7 mouse cellular contexts compared by ENCODE assay signal in the genomic region with DNA sequence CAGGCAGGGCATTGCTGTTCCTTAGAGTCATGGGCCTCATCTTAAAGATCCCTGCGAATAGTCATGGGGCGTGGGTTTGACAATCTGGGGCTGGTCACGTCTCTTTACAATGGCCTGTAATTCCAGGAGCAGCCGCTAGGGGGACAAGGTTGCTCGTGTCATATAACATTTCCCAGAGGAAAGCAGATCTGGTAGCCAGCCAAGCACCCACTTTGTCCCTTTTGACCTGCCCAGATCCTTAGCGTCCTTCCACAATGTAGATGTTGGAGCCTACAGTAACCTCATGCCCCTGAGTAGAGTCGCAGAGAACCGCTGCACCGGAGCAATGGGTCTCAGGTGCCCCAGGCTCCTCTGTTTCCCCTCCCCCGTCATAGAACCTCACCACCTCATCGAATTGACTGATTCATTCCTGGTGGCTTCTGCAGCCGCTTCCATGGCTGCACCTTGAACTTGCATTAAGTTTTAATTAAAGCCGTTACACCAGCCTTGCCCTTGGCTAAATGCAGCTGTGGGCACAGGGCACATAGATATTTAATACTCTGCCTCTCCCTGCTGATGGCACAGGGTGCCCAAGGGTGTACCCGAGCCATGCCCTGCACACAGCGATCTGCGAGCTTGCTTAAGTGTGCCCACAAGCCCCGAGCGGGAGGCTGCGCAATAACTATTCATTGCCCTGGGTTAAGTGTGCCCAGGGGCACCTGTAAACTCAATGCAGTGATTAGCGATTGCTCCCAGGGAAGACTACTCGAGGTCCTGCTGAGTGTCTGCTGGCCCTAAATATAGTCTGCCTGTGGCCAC. TPM values are rescaled to one million over a fixed set of nuclear protein-coding genes. Genes with fewer than 3 reads are reported as not detected.
DNase-seq lines count a peak whose midpoint lies in the region; ATAC-seq and TF ChIP-seq lines count a peak whose summit lies in the region.

No protein-coding gene starts in this region.

- TF ChIP-seq CTCF in left cerebral cortex, adult 2 months (IDR thresholded peaks at IDR 0.05): peak; percentile 88

- peak; percentile 41; the same call in 1 of the 2 replicates for ATAC-seq in hindbrain, embryonic 16.5 days

- no peak overlapping the region for H3K9ac ChIP-seq in hindbrain, embryonic 16.5 days (ENCODE audit: low read depth, low read length)

- H3K27me3 ChIP-seq in hindbrain, embryonic 16.5 days (replicated peaks; ENCODE audit: control insufficient read depth, insufficient read depth, low read length): no peaks in the 10 kb centered on the region
- peaks cover 62% of the 10 kb centered on the region for H3K27me3 ChIP-seq in megakaryocyte, embryonic 14.5 days (replicated peaks)

- H3K4me1 ChIP-seq in hindbrain, embryonic 16.5 days (ENCODE audit: control insufficient read depth, insufficient read depth, low read depth, low read length): peaks cover 4% of the 10 kb centered on the region; the same call in 1 of the 2 replicates
- peaks cover 19% of the 10 kb centered on the region for H3K4me1 ChIP-seq in megakaryocyte, embryonic 14.5 days

- H3K27ac ChIP-seq in hindbrain, embryonic 16.5 days (ENCODE audit: low read depth, low read length): no peak overlapping the region
- no peak overlapping the region for H3K27ac ChIP-seq in left cerebral cortex, adult 2 months

- DNase-seq in adrenal gland, adult 2 months: peak; percentile 76
- peak; percentile 47 for DNase-seq in cerebellum, adult 9-11 months
- DNase-seq in frontal cortex, postnatal 25 days (ENCODE audit: low spot score in 2 of 2): peak; percentile 57 to 65
- DNase-seq in left cerebral cortex, adult 2 months (ENCODE audit: extremely low spot score in 1 of 2, low spot score in 2 of 2): peak; percentile 42 to 49
- DNase-seq in right cerebral cortex, postnatal 4 days: peak; percentile 73

- H3K4me3 ChIP-seq in hindbrain, embryonic 16.5 days (ENCODE audit: low read length): no peak overlapping the region
- no peak overlapping the region for H3K4me3 ChIP-seq in left cerebral cortex, adult 2 months
- H3K4me3 ChIP-seq in megakaryocyte, embryonic 14.5 days (replicated peaks): peak overlapping the region; percentile 31

- H3K36me3 ChIP-seq in hindbrain, embryonic 16.5 days (ENCODE audit: control insufficient read depth, insufficient read depth, low read length): no peaks in the 10 kb centered on the region
- H3K36me3 ChIP-seq in megakaryocyte, embryonic 14.5 days (replicated peaks; ENCODE audit: low read length): no peaks in the 10 kb centered on the region

- H3K9me3 ChIP-seq in hindbrain, embryonic 16.5 days (ENCODE audit: control insufficient read depth, low read length): no peaks in the 10 kb centered on the region
- H3K9me3 ChIP-seq in megakaryocyte, embryonic 14.5 days: no peaks in the 10 kb centered on the region

- peak overlapping the region; percentile 44 for H3K4me2 ChIP-seq in hindbrain, embryonic 16.5 days (ENCODE audit: low read length)

- WGBS in hindbrain, embryonic 16.5 days: 26% methylated on average over 21 of the region's 21 CpGs

- intact Hi-C loops in left cerebral cortex, adult 2 months (cut with DNase I): no loop called here

RNA-seq across cellular contexts. Expression of gene Gm572, which starts 19.2 kb away (rescaled TPM):
- total RNA-seq in adrenal gland, adult 2 months (2021): not detected
- polyA plus RNA-seq in adrenal gland, adult 2 months (2012; rRNA removed): 0.07 TPM in 1 of 2 replicates, not detected in the other
- polyA plus RNA-seq in hindbrain, embryonic 16.5 days (2015; fragmentation: Nextera tagmentation; extraction: Ambion mirVana): not detected in 2 replicates
- not detected for total RNA-seq in left cerebral cortex, adult 2 months (2021)
- polyA plus RNA-seq in megakaryocyte, embryonic 14.5 days (2012; ENCODE audit: insufficient read depth, low replicate concordance): not detected in 2 replicates

RNA-seq across cellular contexts. Expression of gene Tardbp, which starts 35.5 kb away (rescaled TPM):
- total RNA-seq in adrenal gland, adult 2 months (2021): 100 to 1,000 TPM; 240 to 255 TPM
- polyA plus RNA-seq in adrenal gland, adult 2 months (2012; rRNA removed): 8.0 and 10.3 TPM in 2 replicates
- polyA plus RNA-seq in hindbrain, embryonic 16.5 days (2015; fragmentation: Nextera tagmentation; extraction: Ambion mirVana): 157 and 162 TPM in 2 replicates
- total RNA-seq in left cerebral cortex, adult 2 months (2021): 100 to 1,000 TPM; 198 to 208 TPM
- polyA plus RNA-seq in megakaryocyte, embryonic 14.5 days (2012; ENCODE audit: insufficient read depth, low replicate concordance): 18.5 TPM in 1 of 2 replicates, not detected in the other
